Mouse (Mus musculus): ENCODE results near the gene B130006D01Rik.

B130006D01Rik gene

DNA sequence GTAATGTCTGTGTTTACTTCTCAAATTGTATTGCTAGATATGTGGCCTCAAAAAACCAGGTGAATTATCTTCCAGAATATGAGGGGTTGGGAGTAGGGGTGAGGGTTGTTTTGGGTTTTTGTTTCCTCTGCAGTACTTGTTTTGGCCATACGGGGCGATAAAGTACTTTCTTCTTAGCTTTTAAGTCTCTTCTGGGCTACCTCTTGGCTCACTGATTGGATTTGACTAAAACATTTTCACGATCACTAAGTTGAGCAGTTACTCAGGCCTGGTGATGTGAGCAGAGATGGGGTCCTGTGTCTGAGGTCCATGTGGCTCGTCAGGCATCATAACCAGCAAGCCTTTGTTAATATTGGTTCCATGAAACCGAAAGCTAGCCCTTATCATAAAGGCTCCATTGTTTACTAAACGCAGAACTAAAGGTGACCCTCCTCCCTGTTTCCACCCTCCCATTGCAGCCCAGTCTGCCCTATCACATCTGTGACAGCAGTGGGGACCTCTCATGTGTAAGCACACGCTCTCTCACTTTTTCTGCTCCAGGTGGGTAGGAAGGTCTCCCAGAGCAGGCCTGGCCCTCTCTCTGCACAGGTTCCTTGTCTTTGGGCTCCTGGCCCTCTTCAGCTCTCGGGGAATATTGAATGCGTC, 47.5 kb downstream of the B130006D01Rik start:
- DNase-seq (ENCODE audit: low read depth, low spot score), result peak; percentile 8

DNA sequence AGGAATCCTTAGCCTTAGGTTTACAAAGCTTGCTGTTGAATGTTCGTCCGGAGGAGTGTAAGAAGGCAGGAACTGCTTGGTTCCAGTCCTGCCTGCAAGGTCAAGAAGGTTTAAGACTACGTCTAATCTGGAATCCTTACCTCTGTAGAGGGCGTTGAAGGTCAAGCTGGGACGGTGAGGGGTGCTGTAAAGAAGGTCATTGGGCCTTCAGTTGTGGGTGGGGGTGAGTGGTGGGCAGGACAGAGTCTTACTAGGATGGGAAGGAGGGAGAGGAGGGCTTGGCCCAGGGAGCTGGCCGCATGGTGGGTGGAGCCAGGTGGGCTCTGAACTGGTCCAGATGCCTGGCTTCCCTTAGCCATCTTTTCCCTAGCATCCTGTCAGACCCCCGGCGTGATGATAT, 48.3 kb downstream of the B130006D01Rik start:
- DNase-seq (ENCODE audit: low read depth, low spot score), result no peak

DNA sequence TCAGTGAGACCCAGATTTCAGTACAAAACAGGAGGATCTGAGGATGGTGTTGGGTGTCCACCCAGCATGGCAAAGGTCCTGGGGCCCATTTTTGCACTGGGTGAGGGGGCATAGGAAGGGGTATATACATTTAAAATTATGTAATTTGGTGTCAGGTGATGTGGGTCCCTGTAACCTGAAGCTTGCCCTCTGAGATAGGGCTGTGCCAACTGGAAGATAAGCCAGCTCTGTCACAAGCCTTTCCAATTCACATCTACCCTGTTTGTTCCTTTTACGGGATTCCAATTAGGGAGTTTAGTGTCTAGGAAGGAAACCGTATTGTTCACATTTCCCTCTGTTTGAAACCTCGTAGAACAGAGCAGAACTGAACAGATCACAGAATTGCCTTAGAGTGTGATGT, 49.9 kb downstream of the B130006D01Rik start:
- DNase-seq (ENCODE audit: low read depth, low spot score), result no peak
